Mouse (Mus musculus) liver, adult 2 months (tissue): ENCODE data around the gene Acnat2. TPM values are rescaled to one million over a fixed set of nuclear protein-coding genes. Genes with fewer than 3 reads are reported as not detected.
A peak's percentile ranks its signal among the peaks of the same experiment; 100 is the strongest.
"Not testable (repeated sequence)": the region's sequence is repeated elsewhere in the genome, so short reads cannot be mapped to it uniquely, and the experiment has no call there.

Source experiments
- DNase-seq: peaks from one replicate; pipeline ENCODE4 v3.0.0-alpha.2; 2011; ENCODE audit warnings: low read depth, low spot score; ENCODE audit errors: extremely low read depth
- H3K27ac ChIP-seq: fragments of 200-500 bp; replicated peaks from 2 replicates; pipeline ENCODE4 v1.5.1; 2012; ENCODE audit warnings: low read depth, mild to moderate bottlenecking, control low read depth, inconsistent platforms, low read length; ENCODE audit not compliant: insufficient read depth
- H3K27me3 ChIP-seq: fragments of 200-500 bp; 2 replicates; pipeline ENCODE4 v1.6.1; 2012; ENCODE audit warnings: mild to moderate bottlenecking, moderate library complexity, low read length, inconsistent platforms; ENCODE audit not compliant: control insufficient read depth, insufficient read depth
- H3K36me3 ChIP-seq: fragments of 200-500 bp; 2 replicates; pipeline ENCODE4 v1.6.1; 2012; ENCODE audit warnings: low read length, inconsistent platforms; ENCODE audit not compliant: control insufficient read depth, insufficient read depth
- H3K4me1 ChIP-seq: fragments of 200-500 bp; 2 replicates; pipeline ENCODE4 v1.6.1; 2011; ENCODE audit warnings: low read length; ENCODE audit not compliant: control insufficient read depth, insufficient read depth
- H3K4me3 ChIP-seq: fragments of 200-500 bp; 2 replicates; pipeline ENCODE4 v1.5.1; 2011; ENCODE audit warnings: low read depth, mild to moderate bottlenecking, control low read depth, low read length, moderate library complexity; ENCODE audit not compliant: insufficient read depth
- H3K79me2 ChIP-seq: fragments of 200-500 bp; 2 replicates; pipeline ENCODE4 v1.6.1; 2012; ENCODE audit warnings: inconsistent platforms, mild to moderate bottlenecking, low read length, moderate library complexity; ENCODE audit not compliant: control insufficient read depth, insufficient read depth
- H3K9ac ChIP-seq: fragments of 200-500 bp; 2 replicates; pipeline ENCODE4 v1.6.1; 2012; ENCODE audit warnings: low read depth, mild to moderate bottlenecking, control low read depth, inconsistent platforms, low read length
- CTCF ChIP-seq: fragments of 200-500 bp; IDR thresholded peaks from 2 replicates; pipeline ENCODE4 v1.5.1; 2011; ENCODE audit warnings: low read depth, low read length, control low read depth
- POLR2A ChIP-seq: fragments of 200-500 bp; IDR thresholded peaks from 2 replicates; pipeline ENCODE4 v1.6.1; 2011; ENCODE audit warnings: low read length, control low read depth; ENCODE audit not compliant: insufficient read depth; ENCODE audit errors: extremely low read depth
- WGBS: fragments of 180-500 bp; shearing (Covaris S2); methylation state at CpG from one replicate; pipeline ENCODE4 v1.1.7; 2018; 5-methylcytosine and 5-hydroxymethylcytosine counted together
- polyA plus RNA-seq: library from polyadenylated mRNA; depleted of rRNA; stranded (reverse); fragments of >200 nt; gene quantifications from 2 replicates; pipeline ENCODE4 v1.2.3, GENCODE M21; 2012
- total RNA-seq: library from RNA; depleted of rRNA; stranded (reverse); fragments of >200 nt; gene quantifications from 2 replicates; pipeline ENCODE4 v1.2.3, GENCODE M21; 2014

The Acnat2 gene
- total and polyA plus RNA-seq, 2 experiments: 28.6 to 70.2 TPM

DNA sequence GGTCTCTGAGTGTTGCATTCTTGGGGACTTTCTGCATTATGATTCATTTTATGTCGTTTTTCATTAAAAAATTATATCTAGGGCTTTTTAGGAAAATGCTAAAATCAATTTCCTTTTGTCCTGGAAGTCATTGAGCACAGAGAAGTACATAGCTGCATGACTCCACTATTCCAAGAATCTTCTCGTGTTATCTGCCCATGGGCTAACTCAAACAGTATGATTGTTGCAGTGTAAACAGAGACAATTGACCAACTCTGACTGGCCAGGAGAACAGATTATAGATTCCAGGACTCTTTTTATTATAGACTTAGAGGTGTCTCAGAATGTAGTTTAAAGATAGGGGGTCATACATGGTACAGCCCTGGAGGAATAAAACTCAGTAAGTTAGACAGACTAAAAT, 21.1 kb downstream of the Acnat2 start:
- Histone ChIP-seq H3K9ac (no peak overlapping the region; the same call in 1 of the 2 replicates), H3K27me3 (no peaks in the 10 kb centered on the region), H3K36me3 (no peaks in the 10 kb centered on the region), H3K27ac (peak overlapping the region; percentile 49; the same call in 1 of the 2 replicates), H3K4me3 (no peak overlapping the region), H3K79me2 (no peaks in the 10 kb centered on the region), H3K4me1 (peaks cover 11% of the 10 kb centered on the region)
- peak; percentile 86 for DNase-seq
- TF ChIP-seq POLR2A (no peak), CTCF (no peak)
- WGBS: 10% methylated on average over 2 of the region's 2 CpGs

DNA sequence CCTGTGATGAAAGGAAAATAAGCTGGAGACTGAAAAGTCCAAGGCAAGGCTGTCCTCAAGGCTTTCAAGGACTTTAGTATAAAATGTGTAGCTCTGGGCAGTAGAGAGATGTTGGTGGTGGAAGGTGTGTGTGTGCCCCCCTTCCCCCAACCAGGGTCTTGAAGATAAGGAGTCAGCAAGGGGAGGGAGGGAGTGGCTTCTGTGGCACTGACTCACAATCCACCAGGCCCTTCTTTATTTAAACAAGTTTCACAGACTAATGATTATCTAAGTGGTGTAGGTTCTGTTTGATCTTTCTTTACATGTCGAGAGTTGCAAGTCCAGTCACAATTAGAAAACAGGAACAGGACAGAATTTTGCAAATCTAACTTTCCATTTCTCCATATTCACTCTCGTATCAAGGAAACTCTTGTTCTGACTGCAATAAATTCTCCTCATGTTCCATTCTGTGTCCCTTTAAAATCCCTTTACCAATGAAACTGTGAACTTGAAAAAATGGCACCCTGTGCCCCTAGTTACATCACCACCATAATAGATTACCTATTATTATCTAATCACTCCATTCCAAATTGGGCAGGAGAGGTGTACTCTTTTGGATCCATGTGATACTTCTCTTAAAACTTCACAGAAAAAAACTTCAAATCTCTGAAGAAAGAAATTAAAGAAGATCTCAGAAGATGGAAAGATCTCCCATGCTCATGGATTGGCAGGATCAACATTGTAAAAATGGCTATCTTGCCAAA, 24.2 kb downstream of the Acnat2 start:
- not testable (repeated sequence) for H3K36me3 ChIP-seq, H3K27me3 ChIP-seq, H3K79me2 ChIP-seq, H3K9ac ChIP-seq, H3K4me3 ChIP-seq
- Histone ChIP-seq H3K27ac (peak overlapping the region; percentile 95), H3K4me1 (peaks cover 11% of the 10 kb centered on the region)
- WGBS: 11% methylated on average over 2 of the region's 2 CpGs
- peak; percentile 81 for DNase-seq

DNA sequence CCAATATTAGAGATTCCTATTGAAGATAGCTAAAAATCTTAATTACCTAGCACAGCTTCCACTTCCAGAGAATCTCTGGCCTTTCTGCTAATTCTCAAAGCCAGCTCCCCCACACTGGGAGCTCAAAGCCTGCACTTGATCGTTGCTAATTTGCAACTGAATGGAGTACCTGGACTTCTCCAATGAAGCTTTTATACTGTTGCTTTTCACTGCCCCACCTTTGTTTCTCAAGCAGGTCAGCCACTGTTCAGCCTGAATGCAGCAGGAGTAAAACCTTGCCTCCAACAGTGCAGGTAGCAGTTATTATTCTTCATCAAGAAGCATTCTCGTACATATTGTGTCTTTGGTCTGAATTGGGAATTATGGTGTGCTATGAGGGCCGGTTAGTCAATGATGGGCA, 39.9 kb downstream of the Acnat2 start:
- H3K27ac ChIP-seq, H3K27me3 ChIP-seq, H3K4me1 ChIP-seq, H3K4me3 ChIP-seq, H3K36me3 ChIP-seq, DNase-seq, H3K79me2 ChIP-seq, H3K9ac ChIP-seq: not testable (repeated sequence)
- WGBS: 95% methylated on average over 3 of the region's 3 CpGs

DNA sequence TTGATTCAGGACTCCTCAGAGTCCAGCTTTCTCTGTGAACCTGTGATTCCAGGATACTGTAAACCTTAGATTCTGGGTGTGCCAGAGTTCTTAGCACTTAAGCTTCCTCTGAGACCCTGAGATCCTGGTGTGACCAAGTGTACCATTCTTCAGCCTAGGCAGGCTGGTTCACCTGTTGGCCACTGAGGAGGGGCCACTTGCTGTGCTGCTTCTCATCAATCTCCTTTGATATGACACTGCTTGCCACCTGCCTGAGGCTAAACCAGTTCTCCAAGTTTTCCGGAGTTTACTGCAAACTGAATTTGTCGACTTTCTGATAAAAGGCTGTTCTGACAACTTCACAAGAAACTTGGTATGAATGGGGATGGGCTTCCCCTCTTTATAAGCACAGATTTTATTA, 50.9 kb downstream of the Acnat2 start:
- H3K9ac ChIP-seq: no peak overlapping the region
- H3K27me3 ChIP-seq: no peaks in the 10 kb centered on the region
- H3K4me3 ChIP-seq: no peak overlapping the region
- no peak for DNase-seq
- WGBS: 77% methylated on average over 2 of the region's 2 CpGs
- no peak overlapping the region for H3K27ac ChIP-seq
- H3K79me2 ChIP-seq: no peaks in the 10 kb centered on the region
- no peak for TF ChIP-seq CTCF
- no peak for TF ChIP-seq POLR2A
- H3K4me1 ChIP-seq: no peaks in the 10 kb centered on the region
- no peaks in the 10 kb centered on the region for H3K36me3 ChIP-seq

DNA sequence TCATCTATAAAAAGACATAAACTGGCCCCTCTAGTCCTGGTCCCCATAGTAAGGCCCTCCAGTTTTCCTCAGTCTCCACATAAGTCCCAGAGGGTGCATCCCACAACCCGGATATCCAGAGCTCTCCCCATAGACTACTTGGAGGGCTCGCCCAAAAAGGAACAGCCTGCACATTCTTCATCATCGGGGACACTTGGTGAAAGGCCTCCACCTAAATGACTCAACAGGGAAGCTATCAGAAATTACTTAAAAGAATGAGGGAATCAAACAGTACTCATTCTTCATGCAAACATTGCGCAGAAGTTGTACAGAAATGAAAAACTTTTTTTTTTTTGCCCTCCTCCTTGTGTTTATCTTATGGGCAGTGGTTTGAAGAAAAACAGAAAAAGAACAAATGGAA, 57.5 kb downstream of the Acnat2 start:
- H3K4me3 ChIP-seq: no peak overlapping the region
- H3K4me1 ChIP-seq: no peaks in the 10 kb centered on the region
- no peak for DNase-seq
- no peak overlapping the region for H3K27ac ChIP-seq
- TF ChIP-seq POLR2A (no peak), CTCF (no peak)
- no peak overlapping the region for H3K9ac ChIP-seq
- H3K36me3 ChIP-seq: no peaks in the 10 kb centered on the region
- WGBS: 89% methylated on average over 4 of the region's 4 CpGs
- no peaks in the 10 kb centered on the region for H3K27me3 ChIP-seq
- no peaks in the 10 kb centered on the region for H3K79me2 ChIP-seq

DNA sequence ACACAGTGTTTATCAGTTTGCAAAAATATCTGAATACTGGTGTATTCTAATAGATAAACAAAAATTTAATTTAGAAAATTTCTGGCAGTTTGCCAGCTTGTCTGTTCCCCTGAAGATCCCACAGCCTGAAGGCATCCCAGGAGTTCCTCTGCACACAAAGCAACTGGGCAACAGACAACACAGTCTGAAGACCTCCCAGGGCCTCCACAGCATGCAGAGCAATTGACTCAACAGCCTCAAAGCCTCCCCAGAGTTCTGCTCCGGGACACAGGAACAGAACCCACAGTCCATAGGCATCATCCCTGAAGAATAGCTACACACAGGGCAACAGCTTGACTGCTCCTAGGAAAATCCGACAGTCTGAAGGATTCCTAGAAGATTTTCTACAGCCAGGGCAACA, 59.3 kb downstream of the Acnat2 start:
- Histone ChIP-seq H3K4me3 (no peak overlapping the region), H3K27ac (no peak overlapping the region), H3K4me1 (no peaks in the 10 kb centered on the region), H3K9ac (no peak overlapping the region), H3K27me3 (no peaks in the 10 kb centered on the region), H3K79me2 (no peaks in the 10 kb centered on the region), H3K36me3 (no peaks in the 10 kb centered on the region)
- 85% methylated on average over 2 of the region's 2 CpGs for whole genome bisulfite sequencing
- DNase-seq: no peak
- TF ChIP-seq POLR2A (no peak), CTCF (no peak)

DNA sequence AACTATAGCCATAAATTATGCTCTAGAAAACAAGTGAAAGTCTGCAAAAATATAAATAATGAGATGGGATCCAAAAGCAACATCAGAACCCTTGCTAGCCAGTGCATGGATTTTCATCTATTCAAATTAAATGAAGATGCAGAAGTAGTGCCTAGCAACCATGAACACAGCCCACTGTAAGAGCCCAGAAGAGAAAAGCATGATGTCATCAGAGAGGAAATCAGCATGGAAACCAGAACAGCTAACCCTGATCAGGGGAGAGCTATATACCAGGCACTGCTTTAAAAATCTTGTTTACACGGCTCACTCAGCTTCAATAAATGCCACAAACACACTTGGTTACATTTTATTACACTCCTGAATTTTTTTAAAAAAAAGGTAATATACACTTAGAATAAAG, 60.0 kb downstream of the Acnat2 start:
- not testable (repeated sequence) for H3K36me3 ChIP-seq, H3K9ac ChIP-seq, H3K79me2 ChIP-seq, DNase-seq, H3K4me3 ChIP-seq, H3K27ac ChIP-seq, H3K4me1 ChIP-seq, H3K27me3 ChIP-seq
- 72% methylated on average over 1 of the region's 1 CpGs for WGBS

DNA sequence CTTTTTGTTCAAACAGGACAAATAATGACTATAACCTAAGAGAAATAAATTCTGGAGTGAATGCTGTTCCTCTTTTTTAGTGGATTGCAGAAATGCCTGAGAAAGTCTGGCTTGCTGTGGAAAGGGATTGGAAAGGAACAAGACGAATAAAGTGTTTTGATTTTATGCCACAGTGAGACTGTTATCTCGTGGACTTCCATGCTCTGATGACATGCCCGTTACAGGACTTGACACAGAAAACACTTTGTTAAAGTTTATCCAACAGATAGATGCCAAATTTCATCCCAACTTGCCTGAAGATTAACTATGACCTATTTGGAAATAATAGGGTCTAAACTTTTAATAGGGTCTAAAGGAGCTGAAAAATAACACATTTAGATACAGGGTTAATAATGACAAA, 67.9 kb downstream of the Acnat2 start:
- not testable (repeated sequence) for H3K36me3 ChIP-seq, H3K27me3 ChIP-seq, H3K4me3 ChIP-seq, H3K9ac ChIP-seq, H3K79me2 ChIP-seq, H3K4me1 ChIP-seq, H3K27ac ChIP-seq
- peak; percentile 96 for DNase-seq
- WGBS: 12% methylated on average over 3 of the region's 3 CpGs

DNA sequence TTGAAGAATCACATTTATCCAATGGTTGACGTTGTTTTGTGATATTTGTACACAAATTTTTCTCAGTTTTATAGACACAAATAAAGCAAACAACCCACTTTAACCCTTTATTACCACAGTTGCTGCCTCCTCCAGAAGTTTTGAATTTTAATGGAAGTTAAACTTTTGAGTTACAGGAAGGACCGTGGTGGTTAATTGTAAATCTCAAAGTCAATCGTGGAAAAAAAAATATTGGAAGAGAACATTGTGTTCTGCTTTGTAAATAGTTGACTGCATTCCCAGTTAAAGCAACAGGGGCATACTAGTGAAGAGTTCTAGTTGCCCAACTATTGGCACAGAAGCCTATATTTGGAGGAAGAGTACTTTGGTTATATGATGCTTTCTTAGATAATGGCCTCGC, 70.0 kb downstream of the Acnat2 start:
- H3K27me3 ChIP-seq, H3K36me3 ChIP-seq, H3K4me1 ChIP-seq, H3K9ac ChIP-seq, H3K4me3 ChIP-seq, H3K27ac ChIP-seq, H3K79me2 ChIP-seq: not testable (repeated sequence)
- WGBS: 15% methylated on average over 3 of the region's 4 CpGs
- DNase-seq: peak; percentile 88
